Mouse (Mus musculus): ENCODE results near the gene Pde6b. TPM values are rescaled to one million over a fixed set of nuclear protein-coding genes. Genes with fewer than 3 reads are reported as not detected.

Gene Pde6b
- polyA plus RNA-seq, 1 experiment from 2014 or later, result 0.07 TPM

GRCm38 (mm10) chr5:108448785-108449668 lies 60.8 kb downstream of the Pde6b start, which contains the start of gene Mfsd7a:
Mfsd7a (minus strand) TSS chr5:108448891.
- WGBS (ENCODE audit: insufficient replicate concordance), result 16% methylated on average over 24 of the region's 24 CpGs
- DNase-seq (peak; percentile 58), ATAC-seq (ENCODE audit: low read depth) (peak; percentile 81)
- no peak within 1 kb of the TSS for H3K27ac ChIP-seq
- peaks cover 45% of the 10 kb centered on the region for H3K4me1 ChIP-seq (replicated peaks)
- H3K36me3 ChIP-seq, result no peaks in the 10 kb centered on the region
- no peaks in the 10 kb centered on the region for H3K9me3 ChIP-seq (replicated peaks)
- H3K4me3 ChIP-seq (replicated peaks), result peak within 1 kb of the TSS; percentile 49
- peak within 1 kb of the TSS; percentile 43 for H3K9ac ChIP-seq
- peaks cover 11% of the 10 kb centered on the region; the same call in 1 of the 2 replicates for H3K27me3 ChIP-seq
- peak within 1 kb of the TSS; percentile 69 for H3K4me2 ChIP-seq

GRCm38 (mm10) chr5:108450837-108451540 lies 62.8 kb downstream of the Pde6b start:
- no peak overlapping the region for H3K27ac ChIP-seq
- H3K9me3 ChIP-seq (replicated peaks), result no peaks in the 10 kb centered on the region
- WGBS (ENCODE audit: insufficient replicate concordance), result 57% methylated on average over 8 of the region's 8 CpGs
- no peak overlapping the region for H3K4me2 ChIP-seq
- DNase-seq (no peak), ATAC-seq (ENCODE audit: low read depth) (no peak)
- H3K4me1 ChIP-seq (replicated peaks), result peaks cover 45% of the 10 kb centered on the region
- no peak overlapping the region for H3K9ac ChIP-seq
- peaks cover 11% of the 10 kb centered on the region; the same call in 1 of the 2 replicates for H3K27me3 ChIP-seq
- H3K4me3 ChIP-seq (replicated peaks), result no peak overlapping the region
- no peaks in the 10 kb centered on the region for H3K36me3 ChIP-seq

- ATAC-seq (ENCODE audit: low read depth), result no peak
- no peak overlapping the region for H3K4me2 ChIP-seq
- H3K4me3 ChIP-seq (replicated peaks), result no peak overlapping the region
- no peak overlapping the region for H3K9ac ChIP-seq
- WGBS (ENCODE audit: insufficient replicate concordance), result 67% methylated on average over 1 of the region's 1 CpGs
- no peak overlapping the region for H3K27ac ChIP-seq
- H3K36me3 ChIP-seq, result no peaks in the 10 kb centered on the region
- no peaks in the 10 kb centered on the region for H3K9me3 ChIP-seq (replicated peaks)
- no peak for DNase-seq
- H3K27me3 ChIP-seq, result peaks cover 11% of the 10 kb centered on the region; the same call in 1 of the 2 replicates
- H3K4me1 ChIP-seq (replicated peaks), result peaks cover 42% of the 10 kb centered on the region
Observed at GRCm38 (mm10) chr5:108451611-108452010, 63.4 kb downstream of the Pde6b start.

GRCm38 (mm10) chr5:108452422-108452821 lies 64.2 kb downstream of the Pde6b start:
- 79% methylated on average over 1 of the region's 1 CpGs for WGBS (ENCODE audit: insufficient replicate concordance)
- Histone ChIP-seq H3K4me3 (replicated peaks) (no peak overlapping the region), H3K36me3 (no peaks in the 10 kb centered on the region), H3K9me3 (replicated peaks) (no peaks in the 10 kb centered on the region), H3K27me3 (peaks cover 10% of the 10 kb centered on the region; the same call in 1 of the 2 replicates), H3K9ac (no peak overlapping the region), H3K27ac (no peak overlapping the region), H3K4me1 (replicated peaks) (peaks cover 34% of the 10 kb centered on the region), H3K4me2 (no peak overlapping the region)
- no peak for ATAC-seq (ENCODE audit: low read depth)
- DNase-seq, result no peak

- ATAC-seq (ENCODE audit: low read depth), result 0 out of 2 replicates have a peak, but pooled peaks have one; percentile 29
- H3K27ac ChIP-seq, result no peak overlapping the region
- peaks cover 23% of the 10 kb centered on the region for H3K4me1 ChIP-seq (replicated peaks)
- H3K9me3 ChIP-seq (replicated peaks), result no peaks in the 10 kb centered on the region
- H3K9ac ChIP-seq, result no peak overlapping the region
- no peak for DNase-seq
- H3K4me3 ChIP-seq (replicated peaks), result no peak overlapping the region
- no peaks in the 10 kb centered on the region for H3K36me3 ChIP-seq
- no peak overlapping the region for H3K4me2 ChIP-seq
- WGBS (ENCODE audit: insufficient replicate concordance), result 45% methylated on average over 3 of the region's 3 CpGs
- peaks cover 10% of the 10 kb centered on the region; the same call in 1 of the 2 replicates for H3K27me3 ChIP-seq
Observed at GRCm38 (mm10) chr5:108454094-108454493, 65.9 kb downstream of the Pde6b start.

- H3K9me3 ChIP-seq (replicated peaks), result no peaks in the 10 kb centered on the region
- H3K27me3 ChIP-seq, result peaks cover 13% of the 10 kb centered on the region; the same call in 1 of the 2 replicates
- H3K27ac ChIP-seq, result no peak overlapping the region
- WGBS (ENCODE audit: insufficient replicate concordance), result 58% methylated on average over 2 of the region's 2 CpGs
- H3K9ac ChIP-seq, result no peak overlapping the region
- DNase-seq (no peak), ATAC-seq (ENCODE audit: low read depth) (no peak)
- H3K4me3 ChIP-seq (replicated peaks), result no peak overlapping the region
- no peaks in the 10 kb centered on the region for H3K36me3 ChIP-seq
- H3K4me1 ChIP-seq (replicated peaks), result peaks cover 34% of the 10 kb centered on the region
- H3K4me2 ChIP-seq, result no peak overlapping the region
Observed at GRCm38 (mm10) chr5:108458706-108459105, 70.5 kb downstream of the Pde6b start.

- Histone ChIP-seq H3K27me3 (peaks cover 13% of the 10 kb centered on the region; the same call in 1 of the 2 replicates), H3K27ac (peak overlapping the region; percentile 13; the same call in 1 of the 2 replicates), H3K4me1 (replicated peaks) (peaks cover 51% of the 10 kb centered on the region), H3K9me3 (replicated peaks) (no peaks in the 10 kb centered on the region), H3K36me3 (no peaks in the 10 kb centered on the region), H3K4me3 (replicated peaks) (peak overlapping the region; percentile 78), H3K9ac (peak overlapping the region; percentile 92), H3K4me2 (peak overlapping the region; percentile 96)
- no peak for ATAC-seq (ENCODE audit: low read depth)
- DNase-seq, result no peak
- 44% methylated on average over 6 of the region's 6 CpGs for WGBS (ENCODE audit: insufficient replicate concordance)
Observed at GRCm38 (mm10) chr5:108460461-108460860, 72.3 kb downstream of the Pde6b start.

GRCm38 (mm10) chr5:108461082-108462065 lies 73.2 kb downstream of the Pde6b start, which contains the start of gene Pcgf3:
Pcgf3 (plus strand) TSS chr5:108461232.
- WGBS (ENCODE audit: insufficient replicate concordance), result 1% methylated on average over 60 of the region's 62 CpGs
- Histone ChIP-seq H3K9me3 (replicated peaks) (no peaks in the 10 kb centered on the region), H3K27me3 (peaks cover 13% of the 10 kb centered on the region; the same call in 1 of the 2 replicates), H3K4me2 (peak within 1 kb of the TSS; percentile 96), H3K4me3 (replicated peaks) (peak within 1 kb of the TSS; percentile 78), H3K4me1 (replicated peaks) (peaks cover 60% of the 10 kb centered on the region), H3K36me3 (no peaks in the 10 kb centered on the region), H3K27ac (peak within 1 kb of the TSS; percentile 91), H3K9ac (peak within 1 kb of the TSS; percentile 92)
- ATAC-seq (ENCODE audit: low read depth), result peak; percentile 94
- peak; percentile 99 for DNase-seq

- Histone ChIP-seq H3K9ac (peak overlapping the region; percentile 92), H3K4me3 (replicated peaks) (peak overlapping the region; percentile 78), H3K4me1 (replicated peaks) (peaks cover 71% of the 10 kb centered on the region), H3K36me3 (no peaks in the 10 kb centered on the region), H3K4me2 (peak overlapping the region; percentile 96), H3K27ac (peak overlapping the region; percentile 91), H3K27me3 (peaks cover 7% of the 10 kb centered on the region; the same call in 1 of the 2 replicates), H3K9me3 (replicated peaks) (no peaks in the 10 kb centered on the region)
- DNase-seq (no peak), ATAC-seq (ENCODE audit: low read depth) (no peak)
- 51% methylated on average over 4 of the region's 4 CpGs for WGBS (ENCODE audit: insufficient replicate concordance)
Observed at GRCm38 (mm10) chr5:108462446-108462845, 74.3 kb downstream of the Pde6b start.

- Histone ChIP-seq H3K36me3 (0 out of 2 replicates have a peak, but pooled peaks cover 3% of the 10 kb centered on the region), H3K9me3 (replicated peaks) (no peaks in the 10 kb centered on the region), H3K4me1 (replicated peaks) (peaks cover 85% of the 10 kb centered on the region), H3K4me2 (peak overlapping the region; percentile 96), H3K27ac (peak overlapping the region; percentile 91), H3K27me3 (no peaks in the 10 kb centered on the region), H3K9ac (peak overlapping the region; percentile 92), H3K4me3 (replicated peaks) (peak overlapping the region; percentile 78; the same call in 1 of the 2 replicates)
- 18% methylated on average over 6 of the region's 6 CpGs for WGBS (ENCODE audit: insufficient replicate concordance)
- DNase-seq (peak; percentile 26), ATAC-seq (ENCODE audit: low read depth) (peak; percentile 27; the same call in 1 of the 2 replicates)
Observed at GRCm38 (mm10) chr5:108465131-108465891, 77.1 kb downstream of the Pde6b start.

All from liver, embryonic 13.5 days (tissue).